Mouse (Mus musculus): ENCODE results near the gene Rex1bd.

Gene Rex1bd

DNA sequence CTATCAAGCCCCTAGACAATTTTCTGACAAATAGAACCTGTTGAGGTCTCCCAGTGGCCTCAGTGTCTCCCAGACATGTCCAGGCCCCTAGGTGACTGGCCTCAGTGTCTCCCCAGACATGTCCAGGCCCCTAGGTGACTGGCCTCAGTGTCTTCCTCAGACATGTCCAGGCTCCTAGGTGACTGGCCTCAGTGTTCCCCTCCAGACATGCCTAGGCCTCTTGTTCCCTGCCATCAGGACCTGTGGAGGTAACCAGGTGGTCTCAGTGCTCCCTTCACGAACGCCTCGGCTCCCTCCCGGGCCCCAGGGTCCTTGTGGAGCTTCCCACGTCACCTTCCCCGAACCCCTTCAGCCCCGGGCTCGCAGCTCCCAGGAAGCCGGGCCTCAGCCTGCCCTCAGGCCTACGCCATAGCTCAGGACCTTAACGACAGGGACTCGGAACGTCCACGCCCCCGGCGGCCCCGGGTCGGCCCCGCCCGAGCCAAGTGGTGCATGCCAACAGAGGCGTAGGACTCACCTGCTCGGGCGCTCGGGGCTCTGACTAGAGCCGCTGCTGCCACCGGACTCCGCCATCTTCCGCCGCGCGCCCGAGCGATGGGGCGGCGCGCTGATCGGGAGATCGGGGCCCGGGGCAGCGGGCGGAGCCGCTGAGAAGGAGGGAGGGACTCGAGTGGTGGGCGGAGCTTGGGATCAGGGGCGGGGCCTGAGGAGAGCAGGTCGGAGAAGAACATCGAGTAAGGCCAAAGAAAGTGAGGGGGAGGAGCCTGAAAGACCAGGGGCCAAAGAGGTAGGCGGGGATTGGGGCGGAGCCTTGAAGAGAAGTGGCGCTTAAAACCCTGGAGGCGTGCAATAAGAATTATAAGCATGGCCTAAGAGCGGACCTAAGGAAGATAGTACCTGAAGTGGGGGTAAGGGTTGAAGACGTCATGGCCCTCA is 30.0 kb downstream of the Rex1bd start, which contains the start of gene Klhl26:
Gene Klhl26, minus strand, starts transcription at position 636 of the 936 bp plus-strand sequence.
- peak; percentile 98 for DNase-seq

DNA sequence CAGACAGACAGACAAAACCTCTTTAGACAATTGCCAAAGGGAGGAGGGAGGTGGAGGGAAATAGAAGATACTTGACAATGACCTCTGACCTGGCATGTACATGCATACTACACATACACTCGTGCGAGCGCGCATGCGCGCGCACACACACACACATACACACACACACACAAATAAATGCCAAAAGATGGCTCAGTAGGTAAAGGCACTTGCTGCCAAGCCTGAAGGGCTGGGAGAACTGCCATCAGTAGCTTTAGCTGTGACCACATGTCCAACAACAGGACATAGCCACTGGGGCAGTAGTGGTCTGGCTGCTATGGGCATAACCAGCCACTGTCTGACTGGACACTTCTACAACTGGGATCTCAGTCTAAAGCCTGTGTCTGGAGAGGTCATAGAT is 34.7 kb downstream of the Rex1bd start:
- DNase-seq = no peak

GRCm38 (mm10) chr8:70469938-70470337 is 36.6 kb downstream of the Rex1bd start:
- DNase-seq = no peak

GRCm38 (mm10) chr8:70469295-70469916 is 37.1 kb downstream of the Rex1bd start:
- DNase-seq = no peak

DNA sequence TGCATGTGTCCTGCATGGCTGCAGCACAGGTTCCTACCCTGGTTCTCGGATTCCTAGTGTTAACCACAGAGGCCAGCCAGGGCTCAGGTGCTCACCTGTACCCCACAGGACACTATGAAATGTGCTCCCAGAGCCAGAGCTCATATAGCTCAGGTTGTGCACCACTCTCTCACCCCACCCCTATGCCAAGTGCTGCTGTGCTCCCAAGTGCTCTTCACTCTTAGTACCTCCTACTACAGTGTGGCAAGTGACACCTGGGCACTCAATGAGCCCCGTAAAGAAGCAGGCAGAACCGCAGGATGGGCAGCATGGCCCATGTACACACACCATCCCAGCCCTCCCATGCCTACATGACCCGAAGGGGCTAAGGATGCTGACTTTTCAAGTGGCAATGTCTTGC is 37.8 kb downstream of the Rex1bd start:
- DNase-seq = peak; percentile 42

GRCm38 (mm10) chr8:70467907-70468306 is 38.6 kb downstream of the Rex1bd start:
- no peak for DNase-seq

GRCm38 (mm10) chr8:70467229-70467725 is 39.3 kb downstream of the Rex1bd start:
- DNase-seq = no peak

DNA sequence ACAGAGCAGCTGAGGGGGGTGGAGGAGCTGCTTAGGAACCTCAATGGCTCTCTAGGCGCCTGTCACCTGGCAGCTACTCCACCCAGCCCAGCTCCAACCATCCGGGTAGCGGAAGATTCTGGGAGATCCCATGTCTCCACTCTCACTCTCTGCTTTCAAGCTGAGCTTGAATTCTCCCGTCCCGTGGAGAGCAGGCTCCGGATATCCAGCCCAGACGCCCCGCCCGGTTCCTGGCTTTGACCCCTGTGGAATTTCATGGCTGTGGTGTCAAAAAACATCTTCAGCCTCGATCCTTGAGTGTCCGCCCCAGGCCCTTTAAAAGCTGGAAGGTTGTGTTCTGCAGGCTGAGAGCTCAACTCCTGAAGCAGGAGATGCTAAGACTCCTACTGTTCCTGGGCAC is 39.8 kb downstream of the Rex1bd start:
- peak; percentile 34 for DNase-seq

GRCm38 (mm10) chr8:70466305-70466704 is 40.2 kb downstream of the Rex1bd start:
- no peak for DNase-seq

DNA sequence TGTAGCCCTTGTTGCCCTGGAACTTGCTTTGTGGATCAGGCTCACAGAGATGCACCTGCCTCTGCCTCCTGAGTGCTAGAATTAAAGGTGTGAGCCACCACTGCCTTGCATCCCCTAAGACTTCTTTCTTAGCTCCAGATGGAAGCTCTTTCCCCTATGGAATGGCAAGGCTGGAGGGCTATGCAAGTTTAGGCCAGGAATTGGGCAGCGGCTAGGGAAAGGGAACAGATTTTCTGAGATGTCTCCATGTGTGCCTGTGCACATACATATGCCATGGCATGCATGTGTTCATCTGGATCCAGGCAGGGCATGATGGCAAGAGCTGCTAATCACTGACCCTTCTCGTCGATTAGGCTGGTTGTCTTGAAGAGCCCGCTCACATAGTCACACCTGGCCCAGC is 40.9 kb downstream of the Rex1bd start:
- no peak for DNase-seq

GRCm38 (mm10) chr8:70464162-70464561 is 42.4 kb downstream of the Rex1bd start:
- DNase-seq = no peak

DNA sequence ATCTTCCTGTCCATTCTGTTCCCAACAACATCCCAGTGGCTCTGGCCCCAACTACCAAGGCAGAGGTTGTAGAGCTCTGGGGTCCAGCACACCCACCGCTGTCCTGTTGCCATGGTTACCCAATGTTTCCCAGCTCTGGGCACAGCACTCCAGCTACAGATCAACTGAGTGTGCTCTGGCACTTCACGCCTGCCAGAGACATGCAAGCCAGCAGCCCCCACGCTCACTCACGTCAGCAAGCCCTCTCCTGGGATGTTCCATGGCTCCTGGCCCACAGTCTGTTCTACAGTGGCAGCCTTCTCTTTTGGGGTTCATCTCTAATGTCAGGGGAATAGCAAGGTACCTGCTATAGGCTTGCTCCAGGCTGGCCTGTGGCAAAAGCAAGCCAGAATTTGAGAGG is 43.2 kb downstream of the Rex1bd start:
- no peak for DNase-seq

- no peak for DNase-seq
Measured at GRCm38 (mm10) chr8:70462516-70462813, 44.1 kb downstream of the Rex1bd start.

GRCm38 (mm10) chr8:70461765-70462515 is 44.6 kb downstream of the Rex1bd start:
- DNase-seq = no peak

GRCm38 (mm10) chr8:70460606-70461005 is 45.9 kb downstream of the Rex1bd start:
- DNase-seq = no peak

GRCm38 (mm10) chr8:70460199-70460598 is 46.4 kb downstream of the Rex1bd start:
- DNase-seq = no peak

- DNase-seq = no peak
Measured at GRCm38 (mm10) chr8:70459636-70460035, 46.9 kb downstream of the Rex1bd start.

- DNase-seq = no peak
Measured at GRCm38 (mm10) chr8:70458462-70458861, 48.1 kb downstream of the Rex1bd start.

DNA sequence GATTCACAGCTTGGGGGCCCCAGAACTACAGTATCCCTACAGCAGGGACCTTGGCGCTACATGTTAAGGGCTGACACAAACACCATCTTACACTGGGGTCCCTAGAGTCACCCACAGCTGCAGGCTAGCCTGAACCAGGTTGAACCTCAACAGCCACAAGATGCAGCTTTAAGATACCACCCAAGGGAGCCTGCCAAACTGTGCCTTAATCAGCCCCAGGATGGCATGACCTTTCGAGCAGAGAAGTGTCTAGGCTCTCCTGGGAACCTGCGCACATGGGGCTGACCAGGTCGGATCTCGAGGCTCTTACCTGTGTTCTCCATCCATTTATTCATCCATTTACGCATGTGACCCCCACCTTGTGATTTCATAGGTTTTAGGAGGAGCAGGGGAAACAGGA is 48.7 kb downstream of the Rex1bd start:
- DNase-seq = no peak

DNA sequence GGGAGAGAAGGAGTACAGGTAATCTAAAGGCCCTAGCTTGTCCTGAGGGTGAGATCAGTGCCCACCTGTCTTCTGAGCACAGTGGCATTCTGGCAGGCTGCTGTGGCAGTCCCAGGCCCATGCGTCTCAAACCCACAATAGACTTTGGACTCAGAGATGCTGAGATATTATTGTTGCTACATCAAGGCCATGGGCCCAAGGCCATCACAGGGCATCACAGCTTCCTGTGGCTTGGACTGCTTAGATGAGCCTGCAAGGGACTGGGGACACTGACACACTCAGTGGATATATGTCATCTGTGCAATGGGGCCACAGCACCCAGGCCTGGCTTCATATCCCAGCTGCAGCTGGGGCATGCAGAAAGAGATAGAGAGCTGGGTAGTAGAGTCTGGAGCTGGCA is 49.6 kb downstream of the Rex1bd start:
- DNase-seq = no peak

All from lung, postnatal 36 days (tissue).